Mouse (Mus musculus) B cell, adult 67 days (primary cell): Measurements from ENCODE around the gene Gm9944. TPM values are rescaled to one million over a fixed set of nuclear protein-coding genes. Genes with fewer than 3 reads are reported as not detected.

Experiments
- total RNA-seq, 2 experiments: library from RNA; stranded (reverse); gene quantifications; 4 replicates each; pipeline ENCODE4 v1.2.4; 2023

The Gm9944 gene
- not detected for total RNA-seq

DNA sequence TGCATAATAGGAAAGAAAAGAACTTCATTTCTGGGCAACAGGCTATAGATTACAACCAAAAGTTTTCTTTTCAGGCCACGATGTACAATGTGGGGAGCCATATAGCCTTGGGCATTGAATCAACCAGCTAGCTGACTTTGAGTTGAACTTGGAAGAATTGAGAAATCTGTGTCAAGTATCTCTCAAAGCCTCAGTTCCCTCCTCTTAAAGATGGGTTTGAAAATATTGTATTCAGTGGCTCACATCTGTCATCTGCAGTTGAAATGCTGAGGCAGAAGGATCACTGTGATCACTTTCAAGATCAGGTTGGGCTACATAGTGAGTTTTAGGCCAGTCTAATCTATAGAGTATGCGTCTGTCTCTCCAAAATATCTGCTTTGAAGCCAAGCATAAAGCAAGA is at the start of gene Gm9944:
TSS of gene Gm9944 (minus strand) at position 101 of the 400 bp plus-strand sequence.

DNA sequence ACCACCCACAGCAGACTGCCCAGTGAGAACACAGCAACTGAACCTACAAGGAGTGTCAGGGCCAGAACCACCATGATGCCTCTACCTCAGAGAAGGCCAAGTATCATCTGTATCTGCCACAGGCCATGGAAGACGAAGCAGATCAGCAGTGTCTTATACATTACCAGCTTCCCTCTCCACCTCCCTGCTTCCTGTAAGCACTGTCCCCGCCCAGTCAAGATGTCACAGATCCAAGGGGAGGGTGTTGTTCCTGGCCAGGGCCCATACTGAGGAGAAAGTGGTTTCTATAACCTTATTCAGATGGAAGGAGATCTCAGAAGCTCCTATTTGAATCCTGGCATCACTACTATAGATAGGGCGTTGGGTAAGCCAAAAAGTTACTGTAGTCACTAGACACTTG is 10.5 kb upstream of the Gm9944 start, which contains the start of gene Aadacl3:
TSS of gene Aadacl3 (minus strand) at position 101 of the 400 bp plus-strand sequence.

GRCm38 (mm10) chr4:144438672-144439071 is 14.4 kb downstream of the Gm9944 start, which contains the start of gene 1700012P22Rik:
1700012P22Rik (minus strand) TSS chr4:144438772.

GRCm38 (mm10) chr4:144408290-144408689 is 44.8 kb downstream of the Gm9944 start, which contains the start of gene Pramef12:
Pramef12 (minus strand) TSS chr4:144408464.

Other genes with a start within 250 kb of the Gm9944 start
- gene C87977, start 240.0 kb downstream of the Gm9944 start, total RNA-seq, result not detected
- not detected for gene Pramel5, start 172.8 kb downstream of the Gm9944 start, total RNA-seq
- gene Gm13128, start 123.1 kb downstream of the Gm9944 start, total RNA-seq, result not detected
- gene Gm13119, start 95.4 kb downstream of the Gm9944 start, total RNA-seq, result not detected
- not detected for gene Pramef20, start 75.4 kb downstream of the Gm9944 start, total RNA-seq
- gene Pramef12, start 44.9 kb downstream of the Gm9944 start, total RNA-seq, result not detected
- gene 1700012P22Rik, start 14.5 kb downstream of the Gm9944 start, total RNA-seq, result not detected
- gene Aadacl3, start 10.4 kb upstream of the Gm9944 start, total RNA-seq, result not detected
- gene 9430007A20Rik, start 66.5 kb upstream of the Gm9944 start, total RNA-seq, result not detected
- not detected for gene Gm13124, start 111.8 kb upstream of the Gm9944 start, total RNA-seq
- gene Aadacl4, start 160.4 kb upstream of the Gm9944 start, total RNA-seq, result not detected
- not detected for gene Gm436, start 233.1 kb upstream of the Gm9944 start, total RNA-seq